Mouse (Mus musculus): Measurements from ENCODE around the gene Irgq. TPM values are rescaled to one million over a fixed set of nuclear protein-coding genes. Genes with fewer than 3 reads are reported as not detected.

Irgq gene
- total RNA-seq, 2 experiments from 2014 or later, result 17.6 to 23.3 TPM

Other genes starting within 250 kb of the Irgq start
- 10 to 100 TPM in 1 of 2 experiments, 1 to 10 TPM in 1; 5.8 to 12.1 TPM for gene Zfp61, start 229.5 kb upstream of the Irgq start, total RNA-seq (2021)
- 1 to 10 TPM; 2.7 to 6.4 TPM for gene Zfp94, start 214.0 kb upstream of the Irgq start, total RNA-seq (2021)
- gene Tescl, start 196.8 kb upstream of the Irgq start, total RNA-seq (2021), result under 1 TPM; 0.36 to 0.42 TPM
- gene Lypd5, start 181.5 kb upstream of the Irgq start, total RNA-seq (2021), result not detected
- gene Kcnn4, start 160.4 kb upstream of the Irgq start, total RNA-seq (2021), result 1 to 10 TPM; 4.2 to 5.4 TPM
- 10 to 100 TPM; 19.5 to 24.1 TPM for gene Smg9, start 131.1 kb upstream of the Irgq start, total RNA-seq (2021)
- under 1 TPM in 1 of 2 experiments, not detected in 1; 0.27 TPM for gene Irgc1, start 78.4 kb upstream of the Irgq start, total RNA-seq (2021)
- gene Plaur, start 68.2 kb upstream of the Irgq start, total RNA-seq (2021), result 1 to 10 TPM; 6.7 to 9.4 TPM
- 1 to 10 TPM; 6.4 to 8.6 TPM for gene Cadm4, start 48.7 kb upstream of the Irgq start, total RNA-seq (2021)
- gene Zfp428, start 23.7 kb upstream of the Irgq start, total RNA-seq (2021), result 1 to 10 TPM; 6.0 to 9.1 TPM
- gene AC161166.1, start 18.2 kb upstream of the Irgq start, total RNA-seq (2021), result not detected
- not detected for gene Pinlyp, start 15.4 kb downstream of the Irgq start, total RNA-seq (2021)
- 10 to 100 TPM; 37.4 to 48.6 TPM for gene Xrcc1, start 15.6 kb downstream of the Irgq start, total RNA-seq (2021)
- gene Ethe1, start 56.9 kb downstream of the Irgq start, total RNA-seq (2021), result 10 to 100 TPM; 20.0 to 23.1 TPM
- gene Zfp575, start 57.0 kb downstream of the Irgq start, total RNA-seq (2021), result under 1 TPM; 0.54 to 0.73 TPM
- gene Phldb3, start 80.1 kb downstream of the Irgq start, total RNA-seq (2021), result 1 to 10 TPM; 3.6 TPM
- under 1 TPM; 0.24 to 0.27 TPM for gene Lypd3, start 105.9 kb downstream of the Irgq start, total RNA-seq (2021)
- gene Tex101, start 146.0 kb downstream of the Irgq start, total RNA-seq (2021), result not detected
- not detected for gene BC049730, start 178.6 kb downstream of the Irgq start, total RNA-seq (2021)
- not detected for gene Gm4763, start 196.2 kb downstream of the Irgq start, total RNA-seq (2021)
- gene Cd177, start 229.6 kb downstream of the Irgq start, total RNA-seq (2021), result 1 to 10 TPM; 1.3 to 2.1 TPM
- under 1 TPM in 1 of 2 experiments, not detected in 1; 0.75 TPM for gene Ceacam10, start 246.5 kb downstream of the Irgq start, total RNA-seq (2021)